Mouse (Mus musculus) brain, embryonic 14.5 days (tissue): ENCODE results near the gene Cbfa2t2.

Experiments
- CTCF ChIP-seq: fragments of 200-500 bp; IDR thresholded peaks from 2 replicates; pipeline ENCODE4 v1.5.1; 2012; ENCODE audit warnings: inconsistent platforms, mild to moderate bottlenecking, moderate library complexity, borderline replicate concordance; ENCODE audit not compliant: insufficient read depth, insufficient read length; ENCODE audit errors: extremely low read depth
- POLR2A ChIP-seq: fragments of 200-500 bp; IDR thresholded peaks from 2 replicates; pipeline ENCODE4 v1.6.1; 2012; ENCODE audit warnings: mild to moderate bottlenecking, inconsistent platforms, borderline replicate concordance; ENCODE audit not compliant: poor library complexity, insufficient read depth, insufficient read length, severe bottlenecking; ENCODE audit errors: extremely low read depth

GRCm38 (mm10) chr2:154402811-154403210, 33.5 kb upstream of the Cbfa2t2 start:
- TF ChIP-seq POLR2A (no peak), CTCF (peak; percentile 31; the same call in 1 of the 2 replicates)
